Mouse (Mus musculus): ENCODE data around the gene 9530003J23Rik. TPM values are rescaled to one million over a fixed set of nuclear protein-coding genes. Genes with fewer than 3 reads are reported as not detected.

Gene 9530003J23Rik
- polyA plus RNA-seq, 1 experiment = not detected

GRCm38 (mm10) chr10:117272023-117272422 lies 33.5 kb upstream of the 9530003J23Rik start:
- TF ChIP-seq POLR2A (IDR thresholded peaks at IDR 0.05; ENCODE audit: low read depth, low read length) (no peak), CTCF (IDR thresholded peaks at IDR 0.05; ENCODE audit: extremely low read depth, insufficient read length, insufficient replicate concordance, low read depth, low read length) (no peak)

GRCm38 (mm10) chr10:117259870-117260269 lies 21.4 kb upstream of the 9530003J23Rik start:
- Histone ChIP-seq H3K27ac (ENCODE audit: insufficient read depth, low read depth, low read length) (no peak overlapping the region), H3K4me3 (ENCODE audit: low read depth, low read length) (no peak overlapping the region)
- TF ChIP-seq CTCF (IDR thresholded peaks at IDR 0.05; ENCODE audit: extremely low read depth, insufficient read length, insufficient replicate concordance, low read depth, low read length) (no peak), POLR2A (IDR thresholded peaks at IDR 0.05; ENCODE audit: low read depth, low read length) (no peak)

More at GRCm38 (mm10) chr10:117272023-117272422, 33.5 kb upstream of the 9530003J23Rik start:
- no peaks in the 10 kb centered on the region for H3K4me1 ChIP-seq (ENCODE audit: control insufficient read depth, insufficient read depth, insufficient read length, low read length)
- H3K4me3 ChIP-seq (ENCODE audit: low read depth, low read length) = no peak overlapping the region
- no peaks in the 10 kb centered on the region for H3K27me3 ChIP-seq (ENCODE audit: control insufficient read depth, insufficient read depth, low read length)
- no peak overlapping the region for H3K27ac ChIP-seq (ENCODE audit: insufficient read depth, low read depth, low read length)
- no peaks in the 10 kb centered on the region for H3K36me3 ChIP-seq (ENCODE audit: control insufficient read depth, insufficient read depth, low read length)

GRCm38 (mm10) chr10:117235866-117236265 lies 2.6 kb downstream of the 9530003J23Rik start:
- no peaks in the 10 kb centered on the region for H3K4me1 ChIP-seq (ENCODE audit: control insufficient read depth, insufficient read depth, insufficient read length, low read length)
- H3K27ac ChIP-seq (ENCODE audit: insufficient read depth, low read depth, low read length) = no peak overlapping the region
- TF ChIP-seq CTCF (IDR thresholded peaks at IDR 0.05; ENCODE audit: extremely low read depth, insufficient read length, insufficient replicate concordance, low read depth, low read length) = no peak
- TF ChIP-seq POLR2A (IDR thresholded peaks at IDR 0.05; ENCODE audit: low read depth, low read length) = no peak
- WGBS = 49% methylated on average over 11 of the region's 11 CpGs
- H3K36me3 ChIP-seq (ENCODE audit: control insufficient read depth, insufficient read depth, low read length) = no peaks in the 10 kb centered on the region
- no peaks in the 10 kb centered on the region; the same call in 1 of the 2 replicates for H3K27me3 ChIP-seq (ENCODE audit: control insufficient read depth, insufficient read depth, low read length)
- H3K4me3 ChIP-seq (ENCODE audit: low read depth, low read length) = no peak overlapping the region

More at GRCm38 (mm10) chr10:117259870-117260269, 21.4 kb upstream of the 9530003J23Rik start:
- Histone ChIP-seq H3K36me3 (ENCODE audit: control insufficient read depth, insufficient read depth, low read length) (no peaks in the 10 kb centered on the region), H3K4me1 (ENCODE audit: control insufficient read depth, insufficient read depth, insufficient read length, low read length) (no peaks in the 10 kb centered on the region), H3K27me3 (ENCODE audit: control insufficient read depth, insufficient read depth, low read length) (no peaks in the 10 kb centered on the region)

- WGBS = 70% methylated on average over 4 of the region's 4 CpGs
- H3K27ac ChIP-seq (ENCODE audit: insufficient read depth, low read depth, low read length) = no peak overlapping the region
Measured at GRCm38 (mm10) chr10:117234825-117235224, 3.7 kb downstream of the 9530003J23Rik start.

GRCm38 (mm10) chr10:117229826-117230225 lies 8.7 kb downstream of the 9530003J23Rik start:
- Histone ChIP-seq H3K27me3 (ENCODE audit: control insufficient read depth, insufficient read depth, low read length) (no peaks in the 10 kb centered on the region; the same call in 1 of the 2 replicates), H3K4me3 (ENCODE audit: low read depth, low read length) (peak overlapping the region; percentile 10), H3K27ac (ENCODE audit: insufficient read depth, low read depth, low read length) (no peak overlapping the region), H3K36me3 (ENCODE audit: control insufficient read depth, insufficient read depth, low read length) (no peaks in the 10 kb centered on the region), H3K4me1 (ENCODE audit: control insufficient read depth, insufficient read depth, insufficient read length, low read length) (no peaks in the 10 kb centered on the region)
- WGBS = 68% methylated on average over 16 of the region's 16 CpGs
- no peak for TF ChIP-seq POLR2A (IDR thresholded peaks at IDR 0.05; ENCODE audit: low read depth, low read length)
- no peak for TF ChIP-seq CTCF (IDR thresholded peaks at IDR 0.05; ENCODE audit: extremely low read depth, insufficient read length, insufficient replicate concordance, low read depth, low read length)

More at GRCm38 (mm10) chr10:117234825-117235224, 3.7 kb downstream of the 9530003J23Rik start:
- H3K4me3 ChIP-seq (ENCODE audit: low read depth, low read length) = no peak overlapping the region
- no peaks in the 10 kb centered on the region for H3K36me3 ChIP-seq (ENCODE audit: control insufficient read depth, insufficient read depth, low read length)
- no peaks in the 10 kb centered on the region; the same call in 1 of the 2 replicates for H3K27me3 ChIP-seq (ENCODE audit: control insufficient read depth, insufficient read depth, low read length)
- no peaks in the 10 kb centered on the region for H3K4me1 ChIP-seq (ENCODE audit: control insufficient read depth, insufficient read depth, insufficient read length, low read length)
- no peak for TF ChIP-seq CTCF (IDR thresholded peaks at IDR 0.05; ENCODE audit: extremely low read depth, insufficient read length, insufficient replicate concordance, low read depth, low read length)
- no peak for TF ChIP-seq POLR2A (IDR thresholded peaks at IDR 0.05; ENCODE audit: low read depth, low read length)

- no peak overlapping the region for H3K27ac ChIP-seq (ENCODE audit: insufficient read depth, low read depth, low read length)
Measured at GRCm38 (mm10) chr10:117226002-117226401, 12.5 kb downstream of the 9530003J23Rik start.

GRCm38 (mm10) chr10:117225094-117225493 lies 13.4 kb downstream of the 9530003J23Rik start:
- no peak for TF ChIP-seq CTCF (IDR thresholded peaks at IDR 0.05; ENCODE audit: extremely low read depth, insufficient read length, insufficient replicate concordance, low read depth, low read length)
- no peak for TF ChIP-seq POLR2A (IDR thresholded peaks at IDR 0.05; ENCODE audit: low read depth, low read length)
- Histone ChIP-seq H3K36me3 (ENCODE audit: control insufficient read depth, insufficient read depth, low read length) (peaks cover 14% of the 10 kb centered on the region), H3K4me3 (ENCODE audit: low read depth, low read length) (no peak overlapping the region), H3K4me1 (ENCODE audit: control insufficient read depth, insufficient read depth, insufficient read length, low read length) (no peaks in the 10 kb centered on the region; the same call in 1 of the 2 replicates), H3K27ac (ENCODE audit: insufficient read depth, low read depth, low read length) (no peak overlapping the region), H3K27me3 (ENCODE audit: control insufficient read depth, insufficient read depth, low read length) (no peaks in the 10 kb centered on the region)
- WGBS = 52% methylated on average over 8 of the region's 8 CpGs

More at GRCm38 (mm10) chr10:117226002-117226401, 12.5 kb downstream of the 9530003J23Rik start:
- H3K4me3 ChIP-seq (ENCODE audit: low read depth, low read length) = no peak overlapping the region
- no peaks in the 10 kb centered on the region for H3K27me3 ChIP-seq (ENCODE audit: control insufficient read depth, insufficient read depth, low read length)
- no peaks in the 10 kb centered on the region; the same call in 1 of the 2 replicates for H3K4me1 ChIP-seq (ENCODE audit: control insufficient read depth, insufficient read depth, insufficient read length, low read length)
- no peak for TF ChIP-seq CTCF (IDR thresholded peaks at IDR 0.05; ENCODE audit: extremely low read depth, insufficient read length, insufficient replicate concordance, low read depth, low read length)
- TF ChIP-seq POLR2A (IDR thresholded peaks at IDR 0.05; ENCODE audit: low read depth, low read length) = no peak
- 57% methylated on average over 3 of the region's 3 CpGs for WGBS
- peaks cover 7% of the 10 kb centered on the region for H3K36me3 ChIP-seq (ENCODE audit: control insufficient read depth, insufficient read depth, low read length)

All from small intestine, adult 2 months (tissue).